Mouse (Mus musculus) leukemia stem cell, adult 10-12 weeks (primary cell): ENCODE measurements around the gene Zar1l. TPM values are rescaled to one million over a fixed set of nuclear protein-coding genes. Genes with fewer than 3 reads are reported as not detected.

Experiments
- polyA plus RNA-seq: library from polyadenylated mRNA; stranded (reverse); fragments of >175 nt; gene quantifications from 2 replicates; pipeline ENCODE4 v1.2.3, GENCODE M21; 2012; ENCODE audit warnings: low replicate concordance

Zar1l gene
- polyA plus RNA-seq = not detected in 2 replicates

DNA sequence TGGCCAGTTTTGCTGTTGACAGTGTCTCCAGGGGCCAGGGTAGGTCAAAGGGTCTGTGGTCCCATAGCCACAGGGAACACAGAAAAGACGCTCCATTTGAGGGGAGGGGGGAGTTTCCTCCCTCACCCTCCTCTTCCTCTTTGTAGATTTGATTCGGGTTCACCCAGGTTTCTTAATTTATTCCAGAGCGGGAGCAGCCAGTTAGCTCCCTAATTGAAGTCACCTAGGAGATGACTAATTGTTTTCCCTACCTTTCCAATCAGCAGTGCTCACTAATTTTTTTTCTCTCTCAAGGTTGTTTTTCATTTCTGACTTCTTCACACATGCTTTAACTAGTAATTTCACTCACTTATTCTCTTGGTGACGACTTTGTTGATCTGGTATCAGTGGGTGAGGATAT lies at the start of gene Zar1l:
Zar1l (minus strand) TSS at position 101 of the 400 bp plus-strand sequence.

DNA sequence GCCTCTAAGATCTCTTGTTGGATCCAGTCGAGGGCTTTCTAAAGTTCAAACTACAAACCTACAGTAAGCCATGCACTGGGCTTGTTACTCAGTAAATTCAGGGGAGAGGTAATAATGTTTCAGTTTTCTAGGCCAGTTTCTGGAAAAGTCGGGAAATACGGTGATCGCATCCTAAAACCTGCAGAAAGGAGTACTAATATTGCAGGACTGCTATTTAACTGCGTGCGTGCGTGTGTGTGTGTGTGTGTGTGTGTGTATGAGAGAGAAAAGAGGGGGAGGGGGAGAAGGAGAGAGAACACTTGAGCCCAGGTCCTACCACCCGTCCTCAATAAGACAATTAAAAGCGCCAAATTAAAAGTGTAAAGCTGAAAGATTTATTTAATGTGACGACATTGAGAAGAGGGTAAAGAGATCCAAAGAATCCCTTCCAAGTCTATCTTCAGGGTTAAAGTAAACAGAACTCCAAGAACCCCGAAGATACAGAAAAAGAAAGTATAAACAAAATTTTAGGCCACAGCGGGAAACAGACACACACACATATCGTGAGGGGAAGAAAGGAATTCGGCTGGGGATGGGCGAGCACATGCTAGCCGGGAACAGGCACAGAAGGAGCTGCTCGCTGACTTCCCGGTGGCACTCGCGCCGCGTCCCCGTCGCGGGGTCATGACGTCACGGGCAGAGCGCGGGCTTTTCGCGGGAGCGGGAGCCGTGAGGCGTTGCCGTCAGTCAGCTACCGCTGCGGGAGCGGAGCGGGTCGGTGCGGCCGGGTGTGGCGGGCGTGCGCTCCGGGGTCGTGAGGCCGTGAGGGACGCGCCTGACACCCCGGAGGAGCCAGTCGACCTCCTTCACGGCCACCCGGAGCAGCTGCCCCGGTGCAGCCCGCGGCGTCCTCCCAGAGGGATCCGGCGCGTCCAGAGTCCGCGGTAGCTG lies 4.2 kb upstream of the Zar1l start, which contains the start of gene Brca2:
Brca2 (plus strand) TSS at position 694 of the 930 bp plus-strand sequence.

Other genes starting within 250 kb of the Zar1l start
- gene Brca2, start 4.5 kb upstream of the Zar1l start, polyA plus RNA-seq = 22.8 and 26.8 TPM in 2 replicates
- 12.0 and 15.6 TPM in 2 replicates for gene N4bp2l1, start 79.0 kb upstream of the Zar1l start, polyA plus RNA-seq
- gene N4bp2l2, start 148.0 kb upstream of the Zar1l start, polyA plus RNA-seq = 16.5 and 29.6 TPM in 2 replicates
- 1.1 and 3.2 TPM in 2 replicates for gene Pds5b, start 155.6 kb upstream of the Zar1l start, polyA plus RNA-seq